Mouse (Mus musculus) kidney, adult 2 months (tissue): ENCODE data around the gene Nars2. TPM values are rescaled to one million over a fixed set of nuclear protein-coding genes. Genes with fewer than 3 reads are reported as not detected.

Experiments used
- DNase-seq: peaks from one replicate; pipeline ENCODE4 v3.0.0; 2021
- H3K27ac ChIP-seq: fragments of 200-500 bp; 2 replicates; pipeline ENCODE4 v1.5.1; 2012; ENCODE audit warnings: low read depth, low read length, control low read depth, inconsistent platforms; ENCODE audit not compliant: insufficient read depth
- H3K27me3 ChIP-seq: fragments of 200-500 bp; replicated peaks from 2 replicates; pipeline ENCODE4 v1.6.1; 2012; ENCODE audit warnings: mild to moderate bottlenecking, moderate library complexity, low read length, inconsistent platforms; ENCODE audit not compliant: control insufficient read depth, insufficient read depth
- H3K36me3 ChIP-seq: fragments of 200-500 bp; 2 replicates; pipeline ENCODE4 v1.6.1; 2012; ENCODE audit warnings: mild to moderate bottlenecking, moderate library complexity, low read length, inconsistent platforms; ENCODE audit not compliant: control insufficient read depth, insufficient read depth
- H3K4me1 ChIP-seq: fragments of 200-500 bp; 2 replicates; pipeline ENCODE4 v1.6.1; 2011; ENCODE audit warnings: low read length; ENCODE audit not compliant: control insufficient read depth, insufficient read depth
- H3K4me3 ChIP-seq: fragments of 200-500 bp; 2 replicates; pipeline ENCODE4 v1.5.1; 2011; ENCODE audit warnings: mild to moderate bottlenecking, low read depth, low read length, control low read depth; ENCODE audit not compliant: insufficient read depth
- CTCF ChIP-seq: fragments of 200-500 bp; conservative IDR thresholded peaks from 2 replicates; pipeline ENCODE4 v1.5.1; 2011; ENCODE audit warnings: low read depth, mild to moderate bottlenecking, control low read depth, low read length, moderate library complexity, mixed read lengths; ENCODE audit not compliant: insufficient read depth, insufficient read length
- POLR2A ChIP-seq: fragments of 200-500 bp; IDR thresholded peaks from one replicate; pipeline ENCODE4 v1.6.1; 2011; ENCODE audit warnings: low read depth, low read length, control low read depth
- WGBS: fragments of 180-500 bp; shearing (Covaris S2); methylation state at CpG from one replicate; pipeline ENCODE4 v1.1.7; 2018; 5-methylcytosine and 5-hydroxymethylcytosine counted together
- polyA plus RNA-seq: library from polyadenylated mRNA; depleted of rRNA; stranded (reverse); fragments of >200 nt; gene quantifications from 2 replicates; pipeline ENCODE4 v1.2.3, GENCODE M21; 2012

Gene Nars2
- polyA plus RNA-seq, 1 experiment, result 5.2 TPM

DNA sequence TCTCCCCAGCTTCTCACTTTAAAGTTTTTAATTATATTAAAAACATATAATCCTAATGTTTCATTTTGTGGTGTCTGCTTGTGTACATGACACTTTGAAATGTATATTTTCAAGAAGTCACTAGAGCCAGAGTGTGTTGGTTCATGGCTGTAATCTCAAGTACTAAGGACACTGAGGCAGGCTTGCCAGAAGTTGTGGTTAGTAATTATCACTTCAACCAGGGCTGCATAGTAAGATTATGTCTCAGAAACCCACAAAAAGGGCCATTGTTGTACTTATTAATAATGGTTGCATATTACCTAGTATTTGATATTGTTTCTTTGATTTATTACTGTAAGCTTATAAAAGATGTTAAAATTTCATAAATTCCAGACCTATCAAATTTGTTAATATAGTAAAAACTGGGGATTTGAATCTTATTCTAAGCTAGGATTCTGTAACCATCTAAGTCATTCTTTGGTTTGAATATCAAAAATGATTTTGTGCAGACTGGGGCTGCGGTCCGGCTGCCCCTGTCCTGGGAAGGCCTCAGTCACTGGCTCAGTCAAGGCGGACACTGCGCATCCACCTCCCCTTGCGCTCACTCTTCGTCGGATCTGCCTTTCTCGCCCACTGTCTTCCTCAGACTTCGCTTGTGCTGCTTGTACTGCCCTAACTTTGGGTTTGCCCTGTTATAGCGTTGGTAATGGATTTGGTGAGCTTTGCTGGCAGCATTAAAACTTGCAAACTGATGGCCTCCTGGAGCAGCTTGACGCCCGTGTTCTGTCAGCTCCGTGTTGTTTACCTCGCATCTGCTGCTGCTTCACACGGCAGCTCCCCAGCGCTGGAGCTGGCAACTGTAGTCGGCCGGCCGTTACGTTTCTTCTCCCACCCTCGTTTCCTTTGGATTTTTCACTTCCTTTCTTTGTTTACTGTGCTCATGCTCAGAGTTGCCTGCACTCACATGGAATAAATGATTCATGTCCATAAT lies 20.0 kb downstream of the Nars2 start:
- Histone ChIP-seq H3K27me3 (no peaks in the 10 kb centered on the region), H3K4me3 (peak overlapping the region; percentile 12; the same call in 1 of the 2 replicates), H3K27ac (no peak overlapping the region), H3K4me1 (no peaks in the 10 kb centered on the region), H3K36me3 (no peaks in the 10 kb centered on the region)
- peak; percentile 8 for DNase-seq
- TF ChIP-seq CTCF (no peak), POLR2A (no peak)
- 56% methylated on average over 21 of the region's 21 CpGs for WGBS

DNA sequence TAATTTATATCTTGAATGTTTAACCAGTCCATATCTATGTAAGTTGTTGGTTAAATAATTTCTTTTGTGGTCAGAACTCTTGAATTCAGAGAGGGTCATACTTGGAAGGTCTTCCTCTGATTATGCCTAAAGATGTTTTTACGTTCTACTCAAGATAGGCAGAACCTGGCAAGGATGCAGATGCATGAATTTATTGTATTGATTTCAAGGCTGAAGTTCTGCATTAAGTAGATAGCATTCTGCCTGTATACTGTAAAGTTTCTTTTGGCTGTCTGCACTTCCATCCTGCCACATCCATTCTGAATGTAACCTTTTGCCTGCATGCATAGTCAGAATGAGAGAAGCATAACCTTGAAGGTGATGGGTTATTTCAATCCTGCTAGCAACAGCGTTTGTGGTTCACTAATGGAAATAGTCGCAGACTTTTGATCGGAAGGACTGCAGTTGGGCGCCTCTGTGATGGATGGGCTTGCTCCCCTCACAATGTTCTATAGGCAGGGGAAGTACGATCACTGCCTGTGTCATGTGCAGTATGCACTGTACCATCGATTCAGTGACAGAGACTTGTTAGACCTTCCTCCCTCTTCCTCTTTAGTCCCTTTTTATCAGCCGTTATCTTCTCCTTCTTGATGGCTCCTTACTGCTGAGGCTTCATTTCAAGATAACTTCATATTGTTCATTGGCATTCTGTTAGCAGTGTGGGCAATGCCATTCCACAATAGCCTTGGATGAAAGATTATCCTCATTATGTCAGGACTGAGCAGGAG lies 21.0 kb downstream of the Nars2 start:
- 70% methylated on average over 8 of the region's 8 CpGs for WGBS
- no peak for DNase-seq
- H3K4me1 ChIP-seq, result no peaks in the 10 kb centered on the region

GRCm38 (mm10) chr7:96975914-96976313 lies 24.6 kb downstream of the Nars2 start:
- no peak for TF ChIP-seq CTCF
- no peak for TF ChIP-seq POLR2A
- H3K27me3 ChIP-seq, result no peaks in the 10 kb centered on the region
- no peaks in the 10 kb centered on the region for H3K4me1 ChIP-seq
- no peak for DNase-seq
- WGBS, result 72% methylated on average over 5 of the region's 5 CpGs
- no peak overlapping the region for H3K27ac ChIP-seq
- no peaks in the 10 kb centered on the region; the same call in 1 of the 2 replicates for H3K36me3 ChIP-seq
- H3K4me3 ChIP-seq, result no peak overlapping the region

More for the DNA sequence above, 21.0 kb downstream of the Nars2 start:
- H3K27ac ChIP-seq, result no peak overlapping the region
- no peaks in the 10 kb centered on the region for H3K27me3 ChIP-seq
- H3K36me3 ChIP-seq, result no peaks in the 10 kb centered on the region
- TF ChIP-seq POLR2A (no peak), CTCF (no peak)
- H3K4me3 ChIP-seq, result no peak overlapping the region

DNA sequence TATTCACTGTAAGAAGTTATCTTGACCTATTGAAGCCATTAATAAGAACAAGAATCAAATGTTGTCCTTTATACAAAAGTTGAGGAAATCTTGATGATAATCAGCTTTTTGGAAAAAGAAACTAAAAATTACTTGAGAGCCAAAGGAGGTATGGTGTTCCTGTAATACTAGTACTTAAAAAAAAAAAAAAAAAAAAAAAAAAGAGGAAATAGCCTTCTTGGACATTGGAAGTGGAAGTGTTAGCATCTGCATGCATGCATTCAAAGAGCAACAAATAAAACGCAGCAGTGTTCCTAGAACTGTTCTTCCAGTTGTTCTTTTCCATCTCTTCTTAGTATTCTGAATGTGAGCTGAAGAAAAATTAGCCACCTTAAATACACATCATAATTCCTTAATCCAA lies 25.9 kb downstream of the Nars2 start:
- DNase-seq, result no peak
- TF ChIP-seq POLR2A (no peak), CTCF (no peak)
- 74% methylated on average over 1 of the region's 1 CpGs for WGBS
- Histone ChIP-seq H3K4me3 (no peak overlapping the region), H3K36me3 (no peaks in the 10 kb centered on the region; the same call in 1 of the 2 replicates), H3K27ac (no peak overlapping the region), H3K4me1 (no peaks in the 10 kb centered on the region), H3K27me3 (no peaks in the 10 kb centered on the region)

DNA sequence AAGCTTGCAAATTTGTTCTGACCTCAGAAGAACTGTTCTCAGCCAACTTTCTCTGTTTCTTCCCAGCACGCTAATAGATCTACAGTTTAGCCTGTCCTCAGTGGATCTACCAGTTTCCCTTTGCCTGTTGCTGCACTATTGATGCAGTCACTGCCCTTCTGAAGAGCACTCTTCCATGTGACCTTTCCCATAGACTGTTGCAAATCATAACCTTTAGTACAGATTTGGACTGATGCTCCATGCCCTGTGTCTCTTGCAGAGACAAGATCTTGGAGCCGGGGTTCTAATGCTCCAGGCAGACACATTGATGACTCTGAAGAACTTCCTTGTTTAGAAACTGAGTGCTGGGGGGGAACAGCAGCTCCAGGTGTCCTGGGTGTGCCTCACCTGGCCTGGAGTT lies 30.1 kb downstream of the Nars2 start:
- no peak for DNase-seq
- H3K27me3 ChIP-seq, result no peaks in the 10 kb centered on the region
- H3K36me3 ChIP-seq, result no peaks in the 10 kb centered on the region; the same call in 1 of the 2 replicates
- 91% methylated on average over 2 of the region's 2 CpGs for WGBS
- H3K4me3 ChIP-seq, result no peak overlapping the region
- H3K27ac ChIP-seq, result no peak overlapping the region
- TF ChIP-seq CTCF (no peak), POLR2A (no peak)
- H3K4me1 ChIP-seq, result 0 out of 2 replicates have a peak, but pooled peaks cover 3% of the 10 kb centered on the region

DNA sequence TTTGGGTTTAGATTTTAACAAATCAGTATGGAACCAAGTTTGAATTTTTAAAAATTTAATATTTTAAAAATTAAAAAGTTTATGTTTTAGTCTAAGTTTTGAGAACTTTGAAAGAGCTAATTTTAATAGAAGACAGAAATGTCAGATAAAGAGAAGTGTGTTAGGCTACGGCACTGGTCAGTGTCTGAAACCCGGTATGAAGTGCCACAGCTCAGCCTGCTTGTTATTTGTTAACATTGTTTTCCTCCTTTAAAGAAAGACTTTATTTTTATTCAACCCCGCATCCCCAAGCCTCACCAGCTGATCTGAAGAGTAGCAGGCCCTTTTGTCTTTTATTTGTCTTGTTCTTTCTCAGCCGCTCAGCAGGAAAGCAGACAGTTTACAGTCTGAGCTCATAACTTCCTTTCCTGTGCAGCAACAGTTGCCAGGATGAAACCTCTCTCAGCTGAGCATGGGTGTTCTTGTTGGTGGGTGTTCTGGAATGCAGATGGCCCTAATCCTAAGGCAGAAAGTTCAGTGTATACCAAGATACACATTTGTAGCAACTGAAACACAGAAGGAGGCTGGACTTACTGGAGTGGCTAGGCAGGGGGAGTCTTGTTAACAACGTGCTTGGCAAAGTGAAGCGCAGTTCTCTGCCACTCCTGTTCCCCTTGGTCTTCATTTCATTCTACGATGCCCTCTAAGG lies 32.5 kb downstream of the Nars2 start:
- no peak overlapping the region for H3K27ac ChIP-seq

More for the DNA sequence above, 32.5 kb downstream of the Nars2 start:
- 66% methylated on average over 7 of the region's 7 CpGs for WGBS
- Histone ChIP-seq H3K27me3 (no peaks in the 10 kb centered on the region), H3K4me3 (no peak overlapping the region), H3K4me1 (peaks cover 3% of the 10 kb centered on the region; the same call in 1 of the 2 replicates), H3K36me3 (no peaks in the 10 kb centered on the region)
- DNase-seq, result peak; percentile 8
- TF ChIP-seq POLR2A (no peak), CTCF (no peak)
